Mouse (Mus musculus) olfactory bulb, adult 2 months (tissue): ENCODE measurements around the gene Fa2h.

Experiments used
- CTCF ChIP-seq: fragments of 200-500 bp; IDR thresholded peaks from 2 replicates; pipeline ENCODE4 v1.5.1; 2012; ENCODE audit warnings: low read depth, mild to moderate bottlenecking, low read length, moderate library complexity; ENCODE audit not compliant: insufficient read depth
- POLR2A ChIP-seq: fragments of 200-500 bp; IDR thresholded peaks from 2 replicates; pipeline ENCODE4 v1.6.1; 2012; ENCODE audit warnings: mild to moderate bottlenecking, low read depth, low read length, moderate library complexity; ENCODE audit not compliant: insufficient read depth

- TF ChIP-seq CTCF (no peak), POLR2A (no peak)
Observed at GRCm38 (mm10) chr8:111384628-111385027, 9.0 kb downstream of the Fa2h start.
